Mouse (Mus musculus) brain, embryonic 14.5 days (tissue): ENCODE measurements around the gene Sdf4.

Source experiments
- CTCF ChIP-seq: fragments of 200-500 bp; IDR thresholded peaks from 2 replicates; pipeline ENCODE4 v1.5.1; 2012; ENCODE audit warnings: inconsistent platforms, mild to moderate bottlenecking, moderate library complexity, borderline replicate concordance; ENCODE audit not compliant: insufficient read depth, insufficient read length; ENCODE audit errors: extremely low read depth
- POLR2A ChIP-seq: fragments of 200-500 bp; IDR thresholded peaks from 2 replicates; pipeline ENCODE4 v1.6.1; 2012; ENCODE audit warnings: mild to moderate bottlenecking, inconsistent platforms, borderline replicate concordance; ENCODE audit not compliant: poor library complexity, insufficient read depth, insufficient read length, severe bottlenecking; ENCODE audit errors: extremely low read depth

GRCm38 (mm10) chr4:156023520-156023919 lies 30.8 kb downstream of the Sdf4 start:
- no peak for TF ChIP-seq CTCF
- TF ChIP-seq POLR2A: no peak
